Mouse (Mus musculus) kidney, adult 2 months (tissue): ENCODE measurements at regions not wholly inside any gene's neighbourhood (a gene's known extent, or its start where the extent isn't known, plus 50 kb on each side); places are given as distances from the start of the nearest gene placed in this dataset.

Experiments used
- CTCF ChIP-seq: fragments of 200-500 bp; conservative IDR thresholded peaks from 2 replicates; pipeline ENCODE4 v1.5.1; 2011; ENCODE audit warnings: low read depth, mild to moderate bottlenecking, control low read depth, low read length, moderate library complexity, mixed read lengths; ENCODE audit not compliant: insufficient read depth, insufficient read length
- POLR2A ChIP-seq: fragments of 200-500 bp; IDR thresholded peaks from one replicate; pipeline ENCODE4 v1.6.1; 2011; ENCODE audit warnings: low read depth, low read length, control low read depth

DNA sequence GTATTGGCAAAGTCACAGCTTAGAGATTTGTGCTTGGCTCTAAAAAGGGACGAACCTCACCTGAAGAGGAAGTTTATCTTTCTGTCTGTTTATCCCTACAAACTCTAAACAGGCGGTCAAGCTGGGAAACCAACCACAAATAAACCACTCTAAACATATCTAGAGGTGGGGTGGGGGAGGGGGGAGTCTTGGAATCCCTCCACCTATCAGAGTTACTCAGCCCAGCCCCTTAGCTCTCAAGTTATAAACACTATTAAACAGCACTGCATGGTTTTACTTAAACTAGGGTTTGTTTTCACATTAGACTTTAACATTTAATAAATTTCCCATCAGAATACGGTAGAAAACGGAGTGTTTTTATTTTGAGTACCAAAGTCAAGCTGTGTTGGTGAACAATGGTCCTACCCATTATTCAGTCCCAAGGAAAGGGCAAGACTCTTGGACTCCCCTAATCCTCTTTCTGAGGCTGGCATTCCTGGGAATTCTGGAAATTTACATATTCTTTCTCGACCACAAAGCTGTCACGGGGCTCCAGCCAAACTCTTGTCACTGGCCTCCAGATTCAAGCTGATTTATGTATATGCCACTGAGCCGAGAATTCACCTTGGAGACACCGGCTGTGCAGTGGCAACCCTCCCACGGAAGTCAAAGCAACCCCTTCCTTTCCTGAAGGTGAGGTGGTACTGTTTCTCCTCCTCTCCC is 166.7 kb downstream of the Sox4 start:
- no peak for TF ChIP-seq POLR2A
- TF ChIP-seq CTCF = no peak
